Mouse (Mus musculus) T-cell, adult 2 months (primary cell): ENCODE measurements around the gene Kcnj1.

Experiments used
- DNase-seq: peaks from one replicate; pipeline ENCODE4 v3.0.0; 2022; ENCODE audit warnings: low spot score

Kcnj1 gene

GRCm38 (mm10) chr9:32448766-32449165 lies 76.5 kb downstream of the Kcnj1 start:
- DNase-seq, result no peak
